ENCODE assay signal across 8 mouse cellular contexts in genomic region chr5:29434228-29434871, GRCm38 (mm10). TPM values are rescaled to one million over a fixed set of nuclear protein-coding genes. Genes with fewer than 3 reads are reported as not detected.
DNase-seq lines count a peak whose midpoint lies in the region; ATAC-seq lines count a peak whose summit lies in the region.

Gene Nom1 (plus strand): TSS chr5:29434664.

- peak within 1 kb of the TSS; percentile 87 for H3K4me2 ChIP-seq in intestine, embryonic 14.5 days (ENCODE audit: low read length)

- H3K27me3 ChIP-seq in intestine, embryonic 14.5 days (replicated peaks; ENCODE audit: control insufficient read depth, insufficient read depth, low read length) = no peaks in the 10 kb centered on the region

- H3K9ac ChIP-seq in intestine, embryonic 14.5 days (ENCODE audit: low read length) = peak within 1 kb of the TSS; percentile 74

- peak; percentile 95 for ATAC-seq in intestine, embryonic 14.5 days (replicated peaks; ENCODE audit: low FRiP score, low TSS enrichment, low read depth)

- 4% methylated on average over 29 of the region's 29 CpGs for WGBS in intestine, embryonic 14.5 days

- peaks cover 32% of the 10 kb centered on the region for H3K36me3 ChIP-seq in intestine, embryonic 14.5 days (ENCODE audit: control insufficient read depth, insufficient read depth, low read length)

- peak; percentile 87 to 90 for DNase-seq in adrenal gland, adult 18-20 months (ENCODE audit: low spot score in 2 of 2)
- peak; percentile 95 for DNase-seq in embryo, embryonic 11 days
- peak; percentile 83 for DNase-seq in gastrocnemius, postnatal 25 days
- DNase-seq in intestine, embryonic 14.5 days (ENCODE audit: low spot score) = peak; percentile 92
- peak; percentile 83 to 89 for DNase-seq in left cerebral cortex, postnatal 14 days (ENCODE audit: low spot score in 2 of 2)
- DNase-seq in mesoderm, embryonic 11.5 days (ENCODE audit: low read depth, low spot score) = peak; percentile 94
- DNase-seq in right cerebral cortex, postnatal 36 days (ENCODE audit: low spot score in 2 of 2) = peak; percentile 86 to 88
- peak; percentile 91 for DNase-seq in yolk sac, embryonic 10.5 days (ENCODE audit: low spot score)

- peaks cover 18% of the 10 kb centered on the region for H3K4me1 ChIP-seq in intestine, embryonic 14.5 days (replicated peaks; ENCODE audit: control insufficient read depth, insufficient read depth, low read length)

- no peaks in the 10 kb centered on the region for H3K9me3 ChIP-seq in intestine, embryonic 14.5 days (ENCODE audit: control insufficient read depth, low read length)

- intact Hi-C loops in left cerebral cortex, postnatal 14 days (cut with DNase I) = loop anchor here (10.0 kb wide), 1 partner anchor 130 kb away; the partner anchor contains the start of gene Ube3c

- H3K27ac ChIP-seq in intestine, embryonic 14.5 days (ENCODE audit: low read depth) = peak within 1 kb of the TSS; percentile 64; the same call in 1 of the 2 replicates

- H3K4me3 ChIP-seq in intestine, embryonic 14.5 days (ENCODE audit: low read depth, low read length) = peak within 1 kb of the TSS; percentile 91

RNA-seq across cellular contexts. Expression of gene Nom1, which starts in this region (rescaled TPM):
- 10 to 100 TPM; 26.5 to 32.8 TPM for total RNA-seq in adrenal gland, adult 18-20 months (2021)
- 10 to 100 TPM; 10.4 to 10.8 TPM for total RNA-seq in gastrocnemius, postnatal 25 days (2021)
- polyA plus RNA-seq in intestine, embryonic 14.5 days (2014; fragmentation: Nextera tagmentation; extraction: Ambion mirVana) = 26.2 and 34.0 TPM in 2 replicates
- 10 to 100 TPM; 20.3 to 20.9 TPM for total RNA-seq in left cerebral cortex, postnatal 14 days (2021)

Comparison
In these comparisons a context has a peak if more than half of its experiments do, and no peak if none do; other contexts are left out.
1. Peak in every context shown above with its lines: DNase-seq, ATAC-seq, H3K4me3 ChIP-seq and H3K27ac ChIP-seq.